Mouse (Mus musculus): Measurements from ENCODE around the gene Snrnp25.

Snrnp25 gene

GRCm38 (mm10) chr11:32205058-32205873, at the start of gene Snrnp25:
TSS of gene Snrnp25 (plus strand) at chr11:32205415.
- peak; percentile 99 for DNase-seq (ENCODE audit: low read depth)

- no peak for DNase-seq (ENCODE audit: low read depth)
These were observed 48.2 kb upstream of the Snrnp25 start for GRCm38 (mm10) chr11:32156854-32157630.

- DNase-seq (ENCODE audit: low read depth): no peak
These were observed 47.2 kb upstream of the Snrnp25 start for GRCm38 (mm10) chr11:32157791-32158594.

- DNase-seq (ENCODE audit: low read depth): no peak
These were observed 46.0 kb upstream of the Snrnp25 start for GRCm38 (mm10) chr11:32159176-32159575.

GRCm38 (mm10) chr11:32160341-32160740, 44.9 kb upstream of the Snrnp25 start:
- DNase-seq (ENCODE audit: low read depth): no peak

GRCm38 (mm10) chr11:32161500-32161899, 43.7 kb upstream of the Snrnp25 start:
- no peak for DNase-seq (ENCODE audit: low read depth)

GRCm38 (mm10) chr11:32161922-32162804, 43.1 kb upstream of the Snrnp25 start:
- peak; percentile 76 for DNase-seq (ENCODE audit: low read depth)

- no peak for DNase-seq (ENCODE audit: low read depth)
These were observed 38.5 kb upstream of the Snrnp25 start for GRCm38 (mm10) chr11:32166683-32167082.

GRCm38 (mm10) chr11:32178506-32178905, 26.7 kb upstream of the Snrnp25 start:
- DNase-seq (ENCODE audit: low read depth): no peak

GRCm38 (mm10) chr11:32181246-32181645, 24.0 kb upstream of the Snrnp25 start:
- DNase-seq (ENCODE audit: low read depth): no peak

- peak; percentile 84 for DNase-seq (ENCODE audit: low read depth)
These were observed 23.0 kb upstream of the Snrnp25 start for GRCm38 (mm10) chr11:32181973-32182868.

- DNase-seq (ENCODE audit: low read depth): no peak
These were observed 20.7 kb upstream of the Snrnp25 start for GRCm38 (mm10) chr11:32184469-32184868.

GRCm38 (mm10) chr11:32186031-32186430, 19.2 kb upstream of the Snrnp25 start:
- DNase-seq (ENCODE audit: low read depth): no peak

- DNase-seq (ENCODE audit: low read depth): no peak
These were observed 18.0 kb upstream of the Snrnp25 start for GRCm38 (mm10) chr11:32187256-32187655.

- no peak for DNase-seq (ENCODE audit: low read depth)
These were observed 16.3 kb upstream of the Snrnp25 start for GRCm38 (mm10) chr11:32188881-32189280.

- no peak for DNase-seq (ENCODE audit: low read depth)
These were observed 15.8 kb upstream of the Snrnp25 start for GRCm38 (mm10) chr11:32189434-32189833.

GRCm38 (mm10) chr11:32190119-32190518, 15.1 kb upstream of the Snrnp25 start:
- DNase-seq (ENCODE audit: low read depth): no peak

GRCm38 (mm10) chr11:32190603-32191110, 14.6 kb upstream of the Snrnp25 start:
- DNase-seq (ENCODE audit: low read depth): no peak

GRCm38 (mm10) chr11:32193156-32193555, 12.1 kb upstream of the Snrnp25 start:
- no peak for DNase-seq (ENCODE audit: low read depth)

GRCm38 (mm10) chr11:32194086-32194485, 11.1 kb upstream of the Snrnp25 start:
- DNase-seq (ENCODE audit: low read depth): no peak
